Mouse (Mus musculus): ENCODE results near the gene Tm9sf4.

Gene Tm9sf4

DNA sequence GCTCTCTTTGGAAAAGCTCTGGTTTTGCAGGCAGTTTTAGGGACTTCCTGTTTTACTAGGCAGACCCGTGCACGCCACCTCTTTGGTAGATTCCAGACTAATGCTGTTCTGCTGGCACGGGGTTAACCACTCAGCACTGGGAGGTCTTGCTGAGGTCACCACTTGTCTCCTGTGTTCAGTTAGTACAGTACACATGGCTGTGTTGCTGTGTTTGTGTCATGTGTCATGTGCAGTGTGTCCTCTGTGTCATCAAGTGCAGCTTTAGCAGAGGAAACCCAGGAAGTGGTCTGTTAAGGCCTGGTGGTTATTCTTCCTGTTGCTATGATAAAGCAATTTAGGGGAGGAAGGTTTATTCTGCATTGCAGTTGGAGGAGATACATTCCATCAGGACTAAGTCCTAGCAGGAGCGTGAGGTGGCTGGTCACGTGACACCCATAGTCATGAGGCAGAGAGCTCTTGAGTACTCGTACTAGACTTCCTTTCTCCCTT, 53.7 kb downstream of the Tm9sf4 start:
- in situ Hi-C loops (cut with MboI), result no loop called here

DNA sequence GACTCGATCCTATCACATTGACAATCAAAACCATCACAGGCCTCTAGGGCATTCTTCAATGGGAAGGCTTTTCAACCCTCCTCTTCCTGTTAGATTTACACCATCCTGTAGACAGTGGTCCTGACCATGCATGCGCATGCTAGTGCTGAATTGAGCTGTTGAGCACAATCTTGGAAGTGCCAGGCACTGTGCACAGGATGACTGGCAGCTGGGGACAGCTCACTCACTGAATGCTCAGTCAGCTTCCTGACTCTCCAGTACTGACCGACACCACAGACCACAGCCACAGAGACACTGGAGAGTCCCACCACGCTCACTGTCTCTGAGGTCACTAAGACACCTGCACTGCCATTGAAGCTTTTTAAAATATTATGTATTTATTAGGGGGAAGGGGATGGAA, 54.3 kb downstream of the Tm9sf4 start:
- in situ Hi-C loops (cut with MboI), result no loop called here

DNA sequence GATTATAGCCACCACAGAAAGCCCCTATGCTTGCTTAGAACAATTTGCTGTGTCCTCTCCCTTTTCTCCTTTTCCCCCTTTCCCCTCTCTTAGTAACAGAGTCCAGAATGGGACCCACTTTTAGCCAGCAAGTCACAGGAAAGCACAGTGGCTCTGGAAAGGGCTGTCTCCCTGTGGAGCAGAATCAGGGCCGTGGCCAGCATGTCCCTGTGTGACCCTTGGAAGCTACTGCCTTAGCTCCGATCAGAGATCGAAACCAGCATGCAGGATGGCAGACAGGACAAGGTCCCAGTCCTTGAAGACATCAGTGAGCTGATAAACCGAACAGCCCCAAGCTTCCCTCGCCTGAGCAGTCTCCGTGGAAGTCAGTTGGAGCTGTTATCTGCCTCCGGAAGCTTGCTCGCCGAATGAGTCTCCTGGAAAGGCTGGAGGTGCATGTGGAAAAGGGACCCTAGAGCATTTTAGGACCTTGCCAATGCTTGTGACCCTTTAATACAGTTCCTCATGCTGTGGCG, 56.8 kb downstream of the Tm9sf4 start:
- in situ Hi-C loops (cut with MboI), result no loop called here

DNA sequence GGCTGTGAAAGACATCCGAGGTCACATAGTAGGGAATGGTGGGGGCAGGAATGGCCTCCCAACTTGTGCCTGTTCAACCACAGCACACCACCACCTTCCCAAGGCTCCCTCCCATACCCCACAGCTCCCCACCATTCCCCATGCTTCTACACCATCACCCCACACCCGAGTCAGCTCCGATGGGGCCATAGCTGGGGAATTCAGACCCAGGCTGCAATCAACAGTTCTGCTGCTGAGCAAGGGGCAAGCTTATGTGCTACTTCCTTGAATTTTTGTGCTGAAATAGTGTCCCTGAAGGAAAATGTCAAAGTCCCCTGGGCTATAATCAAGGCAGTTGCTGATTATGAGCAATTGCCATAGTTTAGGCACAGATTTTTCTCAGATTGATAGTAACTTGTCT, 57.4 kb downstream of the Tm9sf4 start:
- in situ Hi-C loops (cut with MboI), result no loop called here

DNA sequence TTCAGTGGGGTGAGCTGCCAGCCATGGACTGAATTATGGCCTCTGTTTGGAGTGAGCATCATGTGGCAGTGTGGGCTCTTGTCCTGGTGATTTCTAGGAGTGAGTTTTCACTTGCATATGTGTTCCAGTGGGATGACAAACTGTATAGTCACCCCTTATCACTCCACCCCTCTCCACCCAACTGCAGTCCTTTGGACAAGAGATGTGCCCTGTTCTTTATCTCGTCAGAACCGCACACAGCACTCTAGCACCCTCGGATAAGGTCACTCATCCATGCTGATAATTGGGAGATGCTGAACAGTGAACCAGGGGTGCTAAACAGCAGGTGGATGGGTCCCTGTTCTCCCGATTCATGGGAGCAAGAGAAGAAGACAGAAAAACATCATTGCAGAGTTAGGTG, 60.5 kb downstream of the Tm9sf4 start:
- in situ Hi-C loops (cut with MboI), result no loop called here

GRCm38 (mm10) chr2:153222130-153222529, 61.0 kb downstream of the Tm9sf4 start:
- in situ Hi-C loops (cut with MboI), result no loop called here

GRCm38 (mm10) chr2:153222566-153222965, 61.5 kb downstream of the Tm9sf4 start:
- in situ Hi-C loops (cut with MboI), result no loop called here

GRCm38 (mm10) chr2:153224946-153225594, 64.0 kb downstream of the Tm9sf4 start, which contains the start of gene Tspyl3:
TSS of gene Tspyl3 (minus strand) at chr2:153225441.
- in situ Hi-C loops (cut with MboI), result no loop called here

DNA sequence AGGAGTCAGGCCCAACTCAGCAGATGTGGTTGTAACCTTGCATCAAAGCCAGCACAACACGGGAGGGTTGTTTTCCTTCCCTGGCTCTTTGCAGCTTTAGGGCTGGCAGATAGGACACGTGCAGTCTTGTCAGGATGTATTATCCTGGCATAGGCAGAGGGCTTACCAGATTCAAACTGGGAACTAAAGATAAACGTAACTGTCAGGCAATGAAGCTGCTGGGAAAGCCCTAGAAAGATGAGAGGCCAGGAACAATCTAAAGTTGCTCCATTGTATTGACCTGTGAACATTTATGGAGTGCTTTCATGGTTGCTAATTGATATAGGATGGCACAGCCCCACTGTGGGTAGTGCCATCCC, 64.5 kb downstream of the Tm9sf4 start:
- in situ Hi-C loops (cut with MboI), result no loop called here

GRCm38 (mm10) chr2:153227959-153228358, 66.9 kb downstream of the Tm9sf4 start:
- in situ Hi-C loops (cut with MboI), result no loop called here

DNA sequence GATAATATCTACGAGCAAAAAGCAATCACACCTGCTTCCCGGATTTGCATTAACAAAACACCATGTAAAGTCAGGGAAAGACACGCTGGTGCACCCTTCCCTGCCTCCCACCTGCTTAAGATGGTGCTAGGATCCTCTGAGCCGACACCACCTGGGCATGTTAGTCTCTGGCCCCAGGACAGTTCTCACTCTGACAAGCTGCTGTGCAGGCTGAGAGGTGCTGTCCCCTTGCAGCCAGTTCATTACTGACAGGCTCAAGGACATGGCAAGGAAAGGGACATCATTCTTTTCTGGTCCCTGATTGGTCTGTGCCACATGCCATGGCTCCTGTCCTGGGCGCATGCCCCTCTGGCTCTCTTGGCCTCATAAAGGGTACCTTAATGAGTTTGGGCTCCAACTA, 67.4 kb downstream of the Tm9sf4 start:
- in situ Hi-C loops (cut with MboI), result no loop called here

- in situ Hi-C loops (cut with MboI), result no loop called here
These were observed 76.1 kb downstream of the Tm9sf4 start for GRCm38 (mm10) chr2:153237193-153237592.

DNA sequence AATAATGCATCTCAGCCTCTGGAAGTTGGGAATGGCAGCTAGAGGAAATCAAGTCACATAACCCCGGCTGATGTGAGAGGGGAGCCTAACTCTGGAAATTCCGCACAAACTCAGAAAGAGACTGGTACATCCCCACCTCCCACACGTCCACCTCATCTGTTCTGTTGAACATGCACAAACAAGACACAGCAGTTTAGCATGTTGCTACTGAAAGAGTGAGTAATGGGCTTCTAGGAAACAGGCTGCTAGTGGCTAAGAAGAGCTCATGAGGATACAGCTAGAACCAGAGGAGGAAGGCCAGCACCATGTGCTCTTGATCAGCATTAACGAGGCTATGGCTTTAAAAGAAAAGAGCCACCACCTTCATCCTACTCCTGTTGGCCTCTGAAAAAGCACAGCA, 76.8 kb downstream of the Tm9sf4 start:
- in situ Hi-C loops (cut with MboI), result no loop called here

GRCm38 (mm10) chr2:153238406-153238805, 77.3 kb downstream of the Tm9sf4 start:
- in situ Hi-C loops (cut with MboI), result no loop called here

DNA sequence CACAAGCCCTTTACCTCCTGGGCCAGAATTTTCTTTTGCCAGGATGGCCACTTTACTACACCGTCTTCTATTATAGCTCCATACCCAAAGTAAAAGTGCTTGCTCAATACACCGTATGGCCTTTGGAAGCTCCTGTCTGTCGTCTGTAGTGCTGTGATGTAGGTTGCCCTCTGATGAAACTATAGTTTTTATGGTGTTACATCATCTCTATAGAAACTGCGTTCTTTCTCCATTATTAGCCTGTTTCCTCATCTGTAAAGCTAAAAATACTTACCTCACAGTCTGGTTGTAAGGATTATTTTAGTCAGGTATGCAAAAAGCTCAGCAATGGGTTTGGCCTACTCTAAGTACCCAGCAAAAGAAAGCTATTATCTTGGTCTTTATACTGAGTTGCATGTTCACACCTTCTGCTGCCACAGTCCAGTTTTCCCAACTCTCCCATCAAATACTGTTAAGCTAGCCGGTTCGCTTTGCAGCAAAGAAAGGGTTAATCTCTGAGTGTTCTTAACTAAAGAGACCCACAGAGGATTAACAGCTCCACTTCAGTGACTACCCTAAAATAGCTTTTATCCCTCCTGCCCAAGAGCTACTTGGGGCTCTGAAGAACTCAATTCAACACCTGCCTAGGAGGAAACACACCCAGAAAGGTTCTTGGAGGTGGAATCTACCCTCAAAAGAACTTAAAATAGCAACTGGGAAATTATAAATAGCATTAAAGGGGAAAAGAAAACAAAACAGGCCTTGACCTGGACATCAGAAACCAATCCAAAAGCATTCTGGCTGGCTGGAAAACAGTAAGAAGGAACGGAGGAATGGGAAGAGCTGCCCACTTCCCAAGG, 78.1 kb downstream of the Tm9sf4 start:
- in situ Hi-C loops (cut with MboI), result no loop called here

- in situ Hi-C loops (cut with MboI), result no loop called here
These were observed 78.9 kb downstream of the Tm9sf4 start for GRCm38 (mm10) chr2:153239860-153240480.

- in situ Hi-C loops (cut with MboI), result no loop called here
These were observed 79.7 kb downstream of the Tm9sf4 start for GRCm38 (mm10) chr2:153240701-153241235.

- in situ Hi-C loops (cut with MboI), result no loop called here
These were observed 80.3 kb downstream of the Tm9sf4 start, which contains the start of the genes Plagl2 and Pofut1 for GRCm38 (mm10) chr2:153241250-153242014. TSS of gene Plagl2 (minus strand) at chr2:153241426. TSS of gene Pofut1 (plus strand) at chr2:153241533.

DNA sequence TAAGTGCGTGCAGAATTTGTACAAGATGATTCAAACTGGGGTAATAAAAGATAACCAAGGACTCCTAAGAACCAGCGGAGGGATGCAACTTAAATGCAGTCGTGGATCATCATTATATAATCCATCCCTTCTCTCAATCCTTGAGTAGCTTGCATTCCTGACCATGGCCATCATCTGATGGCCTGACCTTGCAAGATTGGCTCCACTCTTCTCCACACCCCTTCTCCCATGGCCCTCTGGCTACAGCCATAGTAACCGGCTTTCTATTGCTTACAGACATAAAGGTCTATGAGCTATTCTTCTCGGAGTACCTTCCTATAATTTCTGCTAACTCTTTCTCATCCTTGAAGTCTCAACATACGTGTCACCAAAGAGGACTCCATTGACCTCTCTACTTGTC, 81.1 kb downstream of the Tm9sf4 start:
- in situ Hi-C loops (cut with MboI), result no loop called here

DNA sequence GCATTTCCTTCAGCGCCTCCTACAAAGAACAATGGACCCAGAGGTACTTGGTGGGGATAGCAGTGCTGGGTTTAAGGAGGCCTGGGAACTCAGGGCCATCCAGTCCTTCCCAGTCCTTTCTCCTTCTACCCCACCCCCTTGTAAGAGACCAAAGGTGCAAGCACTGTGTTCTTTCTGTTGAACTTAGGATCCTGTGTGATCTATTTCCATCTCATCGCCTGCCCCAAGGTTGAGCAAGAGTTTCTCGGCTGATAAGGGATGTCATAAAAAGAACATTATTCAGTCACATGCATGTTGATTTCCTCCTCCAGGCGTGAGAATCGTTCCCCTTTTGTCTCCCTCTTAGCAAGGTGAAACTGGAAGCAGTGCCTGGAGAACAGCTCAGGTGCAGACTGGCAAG, 88.6 kb downstream of the Tm9sf4 start:
- in situ Hi-C loops (cut with MboI), result no loop called here

GRCm38 (mm10) chr2:153256604-153257003, 95.5 kb downstream of the Tm9sf4 start:
- in situ Hi-C loops (cut with MboI), result no loop called here
